ENCODE assay signal across 15 mouse cellular contexts in genomic region chr2:64394199-64394598, GRCm38 (mm10).
DNase-seq lines count a peak whose midpoint lies in the region; ATAC-seq and TF ChIP-seq lines count a peak whose summit lies in the region.
"Had no signal": no experiment of that assay in that cellular context is flagged by ENCODE, and none has a peak within 500 bp of the region (broad histone marks: within the 10 kb centered on the region; RNA-seq: fewer than 3 reads in every experiment).

No protein-coding gene starts in this region.

- H3K36me3 ChIP-seq in forebrain, embryonic 10.5 days (replicated peaks), result no peaks in the 10 kb centered on the region
- H3K36me3 ChIP-seq in forebrain, postnatal 0 days (ENCODE audit: insufficient read depth), result no peaks in the 10 kb centered on the region
- H3K36me3 ChIP-seq in embryonic facial prominence, embryonic 10.5 days (replicated peaks), result no peaks in the 10 kb centered on the region
- H3K36me3 ChIP-seq in forebrain, embryonic 13.5 days (ENCODE audit: poor library complexity, severe bottlenecking), result no peaks in the 10 kb centered on the region
- H3K36me3 ChIP-seq in midbrain, embryonic 13.5 days, result no peaks in the 10 kb centered on the region
- H3K36me3 ChIP-seq: heart, embryonic 15.5 days had no signal

- H3K27ac ChIP-seq in forebrain, embryonic 10.5 days, result peak overlapping the region; percentile 66
- no peak overlapping the region for H3K27ac ChIP-seq in forebrain, postnatal 0 days (ENCODE audit: low read depth, low read length)
- H3K27ac ChIP-seq in embryonic facial prominence, embryonic 10.5 days (replicated peaks), result peak overlapping the region; percentile 74; the same call in 1 of the 2 replicates
- no peak overlapping the region for H3K27ac ChIP-seq in forebrain, embryonic 13.5 days
- peak overlapping the region; percentile 60 for H3K27ac ChIP-seq in midbrain, embryonic 13.5 days
- H3K27ac ChIP-seq: heart, embryonic 15.5 days had no signal

- H3K4me1 ChIP-seq in forebrain, embryonic 10.5 days, result peaks cover 23% of the 10 kb centered on the region
- H3K4me1 ChIP-seq in forebrain, postnatal 0 days (ENCODE audit: insufficient read depth), result no peaks in the 10 kb centered on the region
- H3K4me1 ChIP-seq in embryonic facial prominence, embryonic 10.5 days, result peaks cover 20% of the 10 kb centered on the region
- H3K4me1 ChIP-seq in forebrain, embryonic 13.5 days, result peaks cover 28% of the 10 kb centered on the region
- H3K4me1 ChIP-seq in midbrain, embryonic 13.5 days (replicated peaks), result peaks cover 28% of the 10 kb centered on the region
- H3K4me1 ChIP-seq: heart, embryonic 15.5 days had no signal

- no peaks in the 10 kb centered on the region for H3K9me3 ChIP-seq in forebrain, embryonic 10.5 days
- no peaks in the 10 kb centered on the region for H3K9me3 ChIP-seq in forebrain, postnatal 0 days (ENCODE audit: low read length)
- H3K9me3 ChIP-seq in embryonic facial prominence, embryonic 10.5 days, result no peaks in the 10 kb centered on the region
- H3K9me3 ChIP-seq in forebrain, embryonic 13.5 days (replicated peaks), result no peaks in the 10 kb centered on the region
- no peaks in the 10 kb centered on the region for H3K9me3 ChIP-seq in midbrain, embryonic 13.5 days
- H3K9me3 ChIP-seq: heart, embryonic 15.5 days had no signal

- peak overlapping the region; percentile 3; the same call in 1 of the 2 replicates for H3K4me3 ChIP-seq in forebrain, embryonic 10.5 days
- H3K4me3 ChIP-seq in forebrain, postnatal 0 days (ENCODE audit: low read depth, low read length), result no peak overlapping the region
- H3K4me3 ChIP-seq in embryonic facial prominence, embryonic 10.5 days, result no peak overlapping the region
- no peak overlapping the region for H3K4me3 ChIP-seq in forebrain, embryonic 13.5 days
- H3K4me3 ChIP-seq in midbrain, embryonic 13.5 days (replicated peaks), result no peak overlapping the region
- H3K4me3 ChIP-seq: heart, embryonic 15.5 days had no signal

- TF ChIP-seq CTCF in forebrain, postnatal 0 days (IDR thresholded peaks at IDR 0.05; ENCODE audit: low read depth), result no peak

- 50% methylated on average over 8 of the region's 8 CpGs for WGBS in forebrain, embryonic 10.5 days
- WGBS in forebrain, postnatal 0 days, result 27% methylated on average over 8 of the region's 8 CpGs
- WGBS in embryonic facial prominence, embryonic 10.5 days, result 31% methylated on average over 8 of the region's 8 CpGs
- 20% methylated on average over 8 of the region's 8 CpGs for WGBS in forebrain, embryonic 13.5 days
- WGBS in midbrain, embryonic 13.5 days, result 37% methylated on average over 8 of the region's 8 CpGs

- no peak for DNase-seq in forebrain, embryonic 10.5 days (ENCODE audit: extremely low spot score, low spot score)
- DNase-seq in forebrain, postnatal 0 days, result no peak
- DNase-seq in embryonic facial prominence, embryonic 10.5 days (ENCODE audit: low spot score), result no peak
- DNase-seq in cerebellum, adult 11 months, result no peak
- DNase-seq in gastrocnemius, postnatal 25 days, result no peak
- DNase-seq in heart, adult 8-10 months (ENCODE audit: low spot score), result no peak
- DNase-seq: adrenal gland, postnatal 25 days; cerebellum, postnatal 10 days; heart, adult 11 months; right cerebral cortex, postnatal 25 days; thymus, postnatal 4 days had no signal

- no peak overlapping the region for H3K4me2 ChIP-seq in forebrain, postnatal 0 days (ENCODE audit: low read depth)
- peak overlapping the region; percentile 33; the same call in 1 of the 2 replicates for H3K4me2 ChIP-seq in forebrain, embryonic 13.5 days
- 0 out of 2 replicates have a peak overlapping the region, but pooled peaks have one; percentile 5 for H3K4me2 ChIP-seq in midbrain, embryonic 13.5 days (replicated peaks)
- H3K4me2 ChIP-seq: heart, embryonic 15.5 days had no signal

- no peak overlapping the region for H3K9ac ChIP-seq in forebrain, postnatal 0 days
- H3K9ac ChIP-seq in forebrain, embryonic 13.5 days, result no peak overlapping the region
- no peak overlapping the region for H3K9ac ChIP-seq in midbrain, embryonic 13.5 days (replicated peaks)
- H3K9ac ChIP-seq: heart, embryonic 15.5 days had no signal

- no peak for ATAC-seq in forebrain, postnatal 0 days
- no peak; the same call in none of the 2 replicates for ATAC-seq in forebrain, embryonic 13.5 days
- 0 out of 2 replicates have a peak, but pooled peaks have one; percentile 16 for ATAC-seq in midbrain, embryonic 13.5 days
- ATAC-seq: activated CD4-positive, CD25-positive, alpha-beta regulatory T cell, adult 4 months had no signal

- H3K27me3 ChIP-seq in forebrain, embryonic 10.5 days (ENCODE audit: poor library complexity, severe bottlenecking), result no peaks in the 10 kb centered on the region
- peaks cover 10% of the 10 kb centered on the region; the same call in 1 of the 2 replicates for H3K27me3 ChIP-seq in forebrain, postnatal 0 days (ENCODE audit: insufficient read depth, low read length)
- H3K27me3 ChIP-seq in embryonic facial prominence, embryonic 10.5 days (replicated peaks; ENCODE audit: low read depth, poor library complexity, severe bottlenecking), result no peaks in the 10 kb centered on the region
- peaks cover 24% of the 10 kb centered on the region for H3K27me3 ChIP-seq in forebrain, embryonic 13.5 days
- H3K27me3 ChIP-seq in midbrain, embryonic 13.5 days, result no peaks in the 10 kb centered on the region
- H3K27me3 ChIP-seq: heart, embryonic 15.5 days had no signal

Comparison
In these comparisons a context has a peak if more than half of its experiments do, and no peak if none do; other contexts are left out.
1. H3K27ac ChIP-seq: peak in forebrain, embryonic 10.5 days (single experiment), embryonic facial prominence, embryonic 10.5 days (single experiment) and midbrain, embryonic 13.5 days (single experiment); none in forebrain, postnatal 0 days (single experiment) and forebrain, embryonic 13.5 days (single experiment).